Mouse (Mus musculus) heart, adult 2 months (tissue): ENCODE data around the gene Sf3a3.

Experiments
- CTCF ChIP-seq: fragments of 200-600 bp; IDR thresholded peaks from 2 replicates; pipeline ENCODE4 v1.8.1; 2022; ENCODE audit warnings: antibody characterized with exemption, mild to moderate bottlenecking, moderate library complexity
- POLR2A ChIP-seq: fragments of 200-500 bp; IDR thresholded peaks from 2 replicates; pipeline ENCODE4 v1.6.1; 2011; ENCODE audit warnings: mild to moderate bottlenecking, low read depth, low read length, control low read depth; ENCODE audit not compliant: insufficient read depth

- TF ChIP-seq CTCF (no peak), POLR2A (no peak)
Observed at GRCm38 (mm10) chr4:124670232-124670631, 44.3 kb upstream of the Sf3a3 start.
